Mouse (Mus musculus) cortical plate, adult 2 months (tissue): ENCODE measurements around the gene Far2.

Experiments
- CTCF ChIP-seq: fragments of 200-500 bp; IDR thresholded peaks from 2 replicates; pipeline ENCODE4 v1.5.1; 2011; ENCODE audit warnings: mild to moderate bottlenecking, control low read depth, low read length; ENCODE audit not compliant: insufficient read depth; ENCODE audit errors: extremely low read depth
- POLR2A ChIP-seq: fragments of 200-500 bp; IDR thresholded peaks from 2 replicates; pipeline ENCODE4 v1.6.1; 2011; ENCODE audit warnings: mild to moderate bottlenecking, low read length, control low read depth; ENCODE audit not compliant: insufficient read depth; ENCODE audit errors: extremely low read depth

DNA sequence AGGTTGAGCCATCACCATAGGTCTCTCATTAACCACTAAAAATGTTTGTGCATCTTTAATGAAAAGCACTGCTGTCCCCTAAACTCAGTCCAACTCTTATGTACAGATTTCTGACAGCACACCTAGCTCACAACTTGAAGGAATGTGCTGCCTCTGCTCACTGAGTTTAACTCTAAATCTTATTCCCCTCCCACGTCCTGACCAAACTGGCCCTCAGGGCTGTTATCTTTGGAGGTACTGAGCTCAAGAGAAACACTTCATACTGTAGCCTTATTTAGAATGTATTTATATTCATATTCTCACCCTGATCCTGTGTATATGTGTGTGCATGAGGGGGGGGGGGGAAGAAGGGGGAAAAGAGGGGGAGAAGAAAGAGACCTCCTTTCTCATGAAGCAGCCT lies 160.5 kb downstream of the Far2 start:
- TF ChIP-seq POLR2A (no peak), CTCF (no peak)
